Mouse (Mus musculus) CH12.LX (cell line): ENCODE measurements around the gene Hgd. TPM values are rescaled to one million over a fixed set of nuclear protein-coding genes. Genes with fewer than 3 reads are reported as not detected.

ENCODE experiments used
- DNase-seq: peaks from one replicate; pipeline ENCODE4 v3.0.0-alpha.2; 2013; ENCODE audit errors: extremely low read depth
- H3K27ac ChIP-seq: 2 replicates; pipeline ENCODE4 v1.5.1; 2012; ENCODE audit warnings: low read depth, mild to moderate bottlenecking, control low read depth, moderate library complexity; ENCODE audit not compliant: insufficient read depth
- H3K27me3 ChIP-seq: replicated peaks from 2 replicates; pipeline ENCODE3; 2012; ENCODE audit warnings: inconsistent platforms
- H3K36me3 ChIP-seq, 2 experiments: replicated peaks in 1 of 2; 2 replicates each; pipeline versions ENCODE3 to v1.6.1; 2012; ENCODE audit warnings: inconsistent platforms in 1 of 2, low read length in 1 of 2, mild to moderate bottlenecking in 1 of 2, mixed read lengths in 1 of 2, moderate library complexity in 1 of 2; ENCODE audit not compliant: control insufficient read depth in 1 of 2, insufficient read depth in 1 of 2
- H3K4me1 ChIP-seq, 2 experiments: 2 replicates each; pipeline ENCODE4 v1.6.1; 2012; ENCODE audit warnings: inconsistent platforms in 1 of 2, moderate library complexity in 1 of 2; ENCODE audit not compliant: insufficient read depth in 2 of 2, control insufficient read depth in 1 of 2
- H3K4me2 ChIP-seq: 2 replicates; pipeline ENCODE4 v1.6.1; 2012; ENCODE audit warnings: low read depth, mild to moderate bottlenecking, control low read depth; ENCODE audit not compliant: poor library complexity, insufficient read depth, severe bottlenecking
- H3K4me3 ChIP-seq, 3 experiments: fragments of 150-350 bp in 1 of 3; sonication (generic) in 1 of 3; replicated peaks in 1 of 3; 2 replicates each; pipeline versions ENCODE3 to v1.5.1; 2011 to 2012; ENCODE audit warnings: low read depth in 2 of 3, low read length in 2 of 3, mild to moderate bottlenecking in 2 of 3, moderate library complexity in 2 of 3, control low read depth in 1 of 3, improper control_type of control experiment in 1 of 3, inconsistent platforms in 1 of 3, mixed read lengths in 1 of 3; ENCODE audit not compliant: poor library complexity in 1 of 3
- H3K79me2 ChIP-seq: replicated peaks from 2 replicates; pipeline ENCODE4 v1.6.1; 2012; ENCODE audit warnings: mild to moderate bottlenecking, moderate library complexity; ENCODE audit not compliant: control insufficient read depth, poor library complexity, insufficient read depth, severe bottlenecking; ENCODE audit errors: extremely low read depth
- H3K9ac ChIP-seq: 2 replicates; pipeline ENCODE4 v1.6.1; 2012; ENCODE audit warnings: low read depth, mild to moderate bottlenecking, control low read depth, moderate library complexity; ENCODE audit not compliant: insufficient read depth
- H3K9me3 ChIP-seq: replicated peaks from 2 replicates; pipeline ENCODE3; 2012; ENCODE audit warnings: low read length, inconsistent platforms, mixed read lengths
- BHLHE40 ChIP-seq: IDR thresholded peaks from 2 replicates; pipeline ENCODE4 v1.6.1; 2011; ENCODE audit warnings: mild to moderate bottlenecking, low read depth, low read length, improper control_type of control experiment
- CHD1 ChIP-seq: IDR thresholded peaks from 2 replicates; pipeline ENCODE4 v1.6.1; 2012; ENCODE audit warnings: low read depth, low read length, improper control_type of control experiment, inconsistent platforms
- E2F4 ChIP-seq: IDR thresholded peaks from 2 replicates; pipeline ENCODE4 v1.6.1; 2011; ENCODE audit warnings: low read depth, low read length, improper control_type of control experiment; ENCODE audit not compliant: insufficient replicate concordance
- ELF1 ChIP-seq: IDR thresholded peaks from 2 replicates; pipeline ENCODE4 v1.6.1; 2014; ENCODE audit warnings: low read depth, mild to moderate bottlenecking, inconsistent platforms, low read length, improper control_type of control experiment
- ETS1 ChIP-seq: conservative IDR thresholded peaks from 2 replicates; pipeline ENCODE4 v1.6.1; 2012; ENCODE audit warnings: low read depth, mild to moderate bottlenecking, inconsistent platforms, low read length, improper control_type of control experiment, moderate library complexity
- IRF4 ChIP-seq: IDR thresholded peaks from 2 replicates; pipeline ENCODE4 v1.6.1; 2014; ENCODE audit warnings: low read depth, mild to moderate bottlenecking, inconsistent platforms, low read length, improper control_type of control experiment
- MAFK ChIP-seq: IDR thresholded peaks from 2 replicates; pipeline ENCODE4 v1.6.1; 2011; ENCODE audit warnings: low read length, improper control_type of control experiment; ENCODE audit not compliant: insufficient replicate concordance
- MAZ ChIP-seq: IDR thresholded peaks from 2 replicates; pipeline ENCODE4 v1.6.1; 2012; ENCODE audit warnings: low read depth, mild to moderate bottlenecking, inconsistent platforms, low read length, improper control_type of control experiment, moderate library complexity
- MEF2A ChIP-seq: IDR thresholded peaks from 2 replicates; pipeline ENCODE4 v1.6.1; 2014; ENCODE audit warnings: low read depth, mild to moderate bottlenecking, inconsistent platforms, low read length, improper control_type of control experiment, borderline replicate concordance
- MXI1 ChIP-seq: IDR thresholded peaks from 2 replicates; pipeline ENCODE4 v1.6.1; 2011; ENCODE audit warnings: mild to moderate bottlenecking, low read depth, low read length, improper control_type of control experiment
- MYC ChIP-seq: IDR thresholded peaks from 2 replicates; pipeline ENCODE4 v1.6.1; 2011; ENCODE audit warnings: low read depth, mild to moderate bottlenecking, improper control_type of control experiment, low read length
- NELFE ChIP-seq: IDR thresholded peaks from 2 replicates; pipeline ENCODE4 v1.6.1; 2011; ENCODE audit warnings: low read depth, low read length, improper control_type of control experiment
- NRF1 ChIP-seq: IDR thresholded peaks from 2 replicates; pipeline ENCODE4 v1.6.1; 2014; ENCODE audit warnings: low read depth, mild to moderate bottlenecking, inconsistent platforms, low read length, improper control_type of control experiment, moderate library complexity
- PAX5 ChIP-seq: IDR thresholded peaks from 2 replicates; pipeline ENCODE4 v1.6.1; 2012; ENCODE audit warnings: low read length, inconsistent platforms, mixed read lengths
- POLR2A ChIP-seq: IDR thresholded peaks from 2 replicates; pipeline ENCODE4 v1.6.1; 2011; ENCODE audit warnings: low read depth, mild to moderate bottlenecking, improper control_type of control experiment, low read length
- POLR2AphosphoS2 ChIP-seq: IDR thresholded peaks from 2 replicates; pipeline ENCODE4 v1.6.1; 2011; ENCODE audit warnings: low read depth, low read length, improper control_type of control experiment
- RAD21 ChIP-seq: IDR thresholded peaks from 2 replicates; pipeline ENCODE4 v1.6.1; 2011; ENCODE audit warnings: low read depth, mild to moderate bottlenecking, low read length, improper control_type of control experiment, moderate library complexity
- RCOR1 ChIP-seq: conservative IDR thresholded peaks from 2 replicates; pipeline ENCODE4 v1.6.1; 2012; ENCODE audit warnings: low read depth, mild to moderate bottlenecking, inconsistent platforms, low read length, improper control_type of control experiment
- TBP ChIP-seq: conservative IDR thresholded peaks from 2 replicates; pipeline ENCODE4 v1.6.1; 2011; ENCODE audit warnings: low read depth, low read length, improper control_type of control experiment
- TCF12 ChIP-seq: IDR thresholded peaks from 2 replicates; pipeline ENCODE4 v1.6.1; 2014; ENCODE audit warnings: low read depth, mild to moderate bottlenecking, inconsistent platforms, low read length, improper control_type of control experiment
- UBTF ChIP-seq: IDR thresholded peaks from 2 replicates; pipeline ENCODE4 v1.6.1; 2012; ENCODE audit warnings: low read depth, mild to moderate bottlenecking, inconsistent platforms, low read length, improper control_type of control experiment, moderate library complexity
- USF1 ChIP-seq: IDR thresholded peaks from 2 replicates; pipeline ENCODE4 v1.6.1; 2014; ENCODE audit warnings: low read depth, mild to moderate bottlenecking, inconsistent platforms, low read length, improper control_type of control experiment
- USF2 ChIP-seq: conservative IDR thresholded peaks from 2 replicates; pipeline ENCODE4 v1.6.1; 2011; ENCODE audit warnings: low read depth, low read length, improper control_type of control experiment
- ZC3H11A ChIP-seq: IDR thresholded peaks from 2 replicates; pipeline ENCODE4 v1.6.1; 2012; ENCODE audit warnings: low read depth, mild to moderate bottlenecking, inconsistent platforms, low read length, improper control_type of control experiment
- dilution Hi-C: fragments of 300-500 bp; cut with MboI; formaldehyde crosslinking; loops from 2 replicates; pipeline ENCODE4 v1.14.3; 2020; ENCODE audit warnings: low sequenced_read_pairs; ENCODE audit not compliant: extremely low pct_unique_long_range_greater_than_20kb, extremely low pct_ligation_motif_present
- in situ Hi-C: fragments of 300-500 bp; cut with MboI; formaldehyde crosslinking; loops from 3 replicates; pipeline ENCODE4 v1.14.3; 2019; ENCODE audit warnings: low sequenced_read_pairs, low pct_ligation_motif_present, low pct_unique_long_range_greater_than_20kb, mixed read lengths
- polyA plus RNA-seq: library from polyadenylated mRNA; unstranded; fragments of >175 nt; gene quantifications from 2 replicates; pipeline ENCODE4 v1.2.1, GENCODE M21; 2012; ENCODE audit warnings: low read depth; ENCODE audit not compliant: insufficient read length
- total RNA-seq, 2 experiments: library from RNA; depleted of rRNA; stranded (reverse); fragments of 300-350 nt in 1 of 2; fragments of >200 nt in 1 of 2; gene quantifications; 2 replicates each; pipeline ENCODE4 v1.2.3; 2012 to 2014

Hgd gene
- total and polyA plus RNA-seq, 3 experiments = not detected

DNA sequence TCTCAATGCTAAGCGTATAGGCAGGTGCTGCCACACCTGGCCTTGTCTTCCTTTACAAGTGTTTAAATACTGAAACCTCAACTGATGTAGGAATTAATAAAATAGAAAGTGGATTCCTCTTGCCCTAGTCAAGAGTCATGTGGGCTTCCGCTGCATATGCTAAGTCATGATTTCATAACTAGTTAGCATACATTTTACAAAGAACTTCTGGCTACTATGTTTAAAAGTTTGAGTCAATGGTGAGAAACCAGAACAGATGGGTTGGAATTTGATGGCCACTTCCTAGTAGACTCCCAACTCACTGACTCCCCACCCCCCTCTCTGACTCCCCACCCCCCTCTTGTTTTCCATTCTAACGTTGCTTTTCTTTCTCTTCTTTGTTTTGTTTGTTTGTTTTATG is 19.4 kb downstream of the Hgd start:
- DNase-seq = no peak
- H3K9me3 ChIP-seq = no peaks in the 10 kb centered on the region
- dilution Hi-C loops (no loop called here), in situ Hi-C loops (no loop called here)
- H3K36me3 ChIP-seq = no peaks in the 10 kb centered on the region
- no peaks in the 10 kb centered on the region for H3K27me3 ChIP-seq
- no peak overlapping the region for H3K27ac ChIP-seq
- no peak overlapping the region for H3K4me3 ChIP-seq
- H3K79me2 ChIP-seq = no peaks in the 10 kb centered on the region
- H3K9ac ChIP-seq = no peak overlapping the region
- H3K4me2 ChIP-seq = no peak overlapping the region
- no peak for TF ChIP-seq ELF1
- TF ChIP-seq TCF12 = no peak
- no peak for TF ChIP-seq POLR2AphosphoS2
- H3K4me1 ChIP-seq = peaks cover 0 to 7% of the 10 kb centered on the region in 2 experiments; a peak in 2 of 4 replicates

DNA sequence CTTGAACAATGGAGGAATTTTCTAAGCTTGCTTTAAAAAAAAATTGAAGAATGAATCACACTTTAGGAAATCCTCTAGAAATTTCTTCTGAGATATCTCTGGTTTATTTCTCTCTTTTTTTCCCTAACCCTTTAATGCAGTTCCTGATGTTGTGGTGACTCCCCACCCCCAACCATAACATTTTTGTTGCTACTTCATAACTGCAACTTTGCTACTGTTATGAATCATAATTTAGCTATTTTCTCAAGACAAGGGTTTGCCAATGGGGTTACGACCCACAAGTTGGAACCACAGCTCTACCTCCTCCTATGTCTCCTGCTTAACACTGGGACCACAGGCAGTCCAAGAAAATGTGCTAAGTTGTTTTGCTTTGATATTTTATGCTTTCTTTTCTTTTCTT is 23.5 kb downstream of the Hgd start:
- TF ChIP-seq ETS1 = no peak
- no peak for TF ChIP-seq USF1
- TF ChIP-seq PAX5 = no peak
- no peak for TF ChIP-seq MEF2A
- TF ChIP-seq RCOR1 = no peak
- TF ChIP-seq RAD21 = no peak
- no peak for TF ChIP-seq POLR2A
- TF ChIP-seq NELFE = no peak
- no peak for TF ChIP-seq BHLHE40
- no peak for TF ChIP-seq TBP
- no peak for TF ChIP-seq POLR2AphosphoS2
- no peak for TF ChIP-seq ELF1
- no peak for TF ChIP-seq UBTF
- Histone ChIP-seq H3K9ac (no peak overlapping the region), H3K79me2 (no peaks in the 10 kb centered on the region), H3K36me3 (no peaks in the 10 kb centered on the region), H3K4me3 (no peak overlapping the region), H3K27ac (no peak overlapping the region), H3K4me1 (no peaks in the 10 kb centered on the region), H3K4me2 (no peak overlapping the region), H3K27me3 (no peaks in the 10 kb centered on the region), H3K9me3 (no peaks in the 10 kb centered on the region)
- in situ Hi-C loops (no loop called here), dilution Hi-C loops (no loop called here)
- DNase-seq = no peak

DNA sequence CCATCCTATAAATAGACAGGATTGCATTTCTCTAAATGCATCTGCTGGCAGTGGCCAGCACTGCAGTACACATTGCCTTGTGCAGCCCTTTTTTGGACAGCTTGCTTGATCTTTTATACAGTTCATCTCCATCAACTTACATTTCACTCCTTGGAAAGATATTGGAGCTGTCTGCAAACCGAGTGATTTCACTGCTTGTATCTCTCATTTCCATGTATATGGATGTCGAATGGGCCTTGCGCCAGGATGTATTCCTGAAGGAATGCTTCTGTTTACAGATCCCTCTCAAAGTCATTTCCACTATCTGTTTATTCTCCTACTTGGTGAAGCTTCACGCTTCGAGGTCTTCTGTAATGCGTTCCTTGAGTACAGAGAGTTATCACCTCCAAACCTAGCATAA is 24.3 kb downstream of the Hgd start:
- Histone ChIP-seq H3K9ac (no peak overlapping the region), H3K79me2 (no peaks in the 10 kb centered on the region), H3K27ac (no peak overlapping the region), H3K9me3 (no peaks in the 10 kb centered on the region), H3K36me3 (no peaks in the 10 kb centered on the region), H3K4me3 (no peak overlapping the region), H3K4me2 (no peak overlapping the region), H3K27me3 (no peaks in the 10 kb centered on the region), H3K4me1 (no peaks in the 10 kb centered on the region)
- in situ Hi-C loops (no loop called here), dilution Hi-C loops (no loop called here)
- no peak for DNase-seq
- TF ChIP-seq ELF1 (no peak), MAZ (no peak), USF2 (no peak), MAFK (no peak), NRF1 (no peak), ETS1 (no peak), RAD21 (no peak), MYC (no peak), E2F4 (no peak), CHD1 (no peak), RCOR1 (no peak), MXI1 (no peak), ZC3H11A (no peak), USF1 (no peak), POLR2AphosphoS2 (no peak), PAX5 (no peak), IRF4 (no peak)
